Mouse (Mus musculus): ENCODE data around the gene Ccdc124. TPM values are rescaled to one million over a fixed set of nuclear protein-coding genes. Genes with fewer than 3 reads are reported as not detected.
A peak's percentile ranks its signal among the peaks of the same experiment; 100 is the strongest.

The Ccdc124 gene
- polyA plus RNA-seq, 1 experiment from 2014 or later, result 81.8 TPM

DNA sequence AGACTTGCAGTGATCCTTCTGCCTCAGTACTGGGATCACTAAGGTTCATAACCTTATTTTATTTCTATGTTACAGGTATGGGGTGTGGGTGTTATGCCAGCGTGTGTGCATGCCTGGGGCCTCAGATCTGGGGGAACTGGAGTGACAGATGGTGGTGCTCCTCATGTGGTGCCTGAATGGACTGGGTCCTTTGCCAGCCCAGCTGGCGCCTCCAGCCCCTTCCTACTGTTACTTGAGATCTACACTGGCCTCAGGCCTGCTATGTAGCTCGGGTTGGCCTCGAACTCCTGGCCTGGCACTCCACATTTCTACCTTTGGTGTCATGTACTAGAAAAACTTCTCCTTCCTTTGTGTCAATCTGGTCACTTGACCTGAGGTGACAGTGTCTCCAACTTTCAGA is 10.5 kb upstream of the Ccdc124 start:
- WGBS, result 76% methylated on average over 4 of the region's 4 CpGs
- H3K4me2 ChIP-seq, result no peak overlapping the region
- H3K4me3 ChIP-seq, result no peak overlapping the region
- H3K4me1 ChIP-seq (replicated peaks), result peaks cover 14% of the 10 kb centered on the region
- no peak for ATAC-seq (ENCODE audit: insufficient number of reproducible peaks, low FRiP score)
- H3K36me3 ChIP-seq, result no peaks in the 10 kb centered on the region
- no peak overlapping the region for H3K9ac ChIP-seq
- no peak overlapping the region for H3K27ac ChIP-seq (ENCODE audit: poor library complexity, severe bottlenecking)
- H3K9me3 ChIP-seq (replicated peaks), result no peaks in the 10 kb centered on the region
- peaks cover 37% of the 10 kb centered on the region for H3K27me3 ChIP-seq (replicated peaks)

GRCm38 (mm10) chr8:70880546-70880945 is 6.8 kb upstream of the Ccdc124 start:
- Histone ChIP-seq H3K9me3 (replicated peaks) (no peaks in the 10 kb centered on the region), H3K9ac (peak overlapping the region; percentile 35; the same call in 1 of the 2 replicates), H3K36me3 (no peaks in the 10 kb centered on the region), H3K4me3 (no peak overlapping the region), H3K4me2 (peak overlapping the region; percentile 2; the same call in 1 of the 2 replicates), H3K27me3 (replicated peaks) (peaks cover 24% of the 10 kb centered on the region; the same call in 1 of the 2 replicates), H3K27ac (ENCODE audit: poor library complexity, severe bottlenecking) (no peak overlapping the region), H3K4me1 (replicated peaks) (peaks cover 12% of the 10 kb centered on the region)
- WGBS, result 15% methylated on average over 11 of the region's 11 CpGs
- no peak for ATAC-seq (ENCODE audit: insufficient number of reproducible peaks, low FRiP score)

DNA sequence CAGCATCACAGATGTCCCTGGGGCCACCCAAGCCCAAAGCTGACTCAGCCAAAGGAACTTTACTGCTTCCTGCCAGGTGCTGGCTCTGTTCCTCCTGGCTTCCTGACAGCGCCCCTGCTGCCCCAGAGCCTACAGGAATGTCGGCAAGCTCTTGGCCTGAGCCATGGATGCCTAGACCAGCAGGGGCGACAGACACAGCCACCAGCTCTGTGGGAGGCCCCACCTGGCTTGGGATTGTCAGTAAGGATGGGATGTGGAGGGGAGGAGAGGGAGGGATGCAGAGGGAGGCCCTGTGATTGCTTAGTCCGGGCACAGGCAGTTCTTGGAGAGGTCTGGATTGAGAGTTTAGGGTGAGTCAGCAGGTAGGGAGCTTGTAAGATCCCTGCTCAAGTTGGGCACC is 6.4 kb upstream of the Ccdc124 start:
- Histone ChIP-seq H3K27me3 (replicated peaks) (peaks cover 24% of the 10 kb centered on the region; the same call in 1 of the 2 replicates), H3K9ac (peak overlapping the region; percentile 35; the same call in 1 of the 2 replicates), H3K4me3 (no peak overlapping the region), H3K4me1 (replicated peaks) (peaks cover 12% of the 10 kb centered on the region), H3K36me3 (no peaks in the 10 kb centered on the region), H3K27ac (ENCODE audit: poor library complexity, severe bottlenecking) (no peak overlapping the region), H3K4me2 (no peak overlapping the region), H3K9me3 (replicated peaks) (no peaks in the 10 kb centered on the region)
- 2% methylated on average over 4 of the region's 4 CpGs for WGBS
- no peak for ATAC-seq (ENCODE audit: insufficient number of reproducible peaks, low FRiP score)

GRCm38 (mm10) chr8:70879500-70879899 is 5.8 kb upstream of the Ccdc124 start:
- H3K9ac ChIP-seq, result no peak overlapping the region
- 48% methylated on average over 4 of the region's 4 CpGs for WGBS

DNA sequence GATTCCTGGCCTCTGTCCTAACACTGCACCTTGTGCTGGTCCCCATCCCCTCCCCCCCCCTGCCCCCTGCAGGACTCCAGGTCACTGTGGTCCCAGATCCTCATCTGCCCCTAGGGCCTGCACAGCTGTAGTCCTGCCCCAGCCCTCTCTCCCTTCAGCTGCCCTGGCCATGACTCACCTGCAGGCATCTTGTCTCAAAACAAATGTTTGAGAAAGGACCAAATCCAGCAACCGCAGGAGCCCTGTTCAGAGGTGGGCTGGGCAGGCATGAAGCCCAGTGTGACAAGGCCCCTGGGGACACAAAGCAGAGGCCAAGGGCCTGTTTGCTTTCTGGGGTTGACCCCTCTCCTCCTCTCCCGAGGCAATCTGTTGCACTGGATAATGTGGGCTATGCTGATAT is 4.4 kb upstream of the Ccdc124 start:
- 45% methylated on average over 2 of the region's 2 CpGs for WGBS
- H3K9ac ChIP-seq, result no peak overlapping the region
- H3K36me3 ChIP-seq, result no peaks in the 10 kb centered on the region
- no peaks in the 10 kb centered on the region for H3K9me3 ChIP-seq (replicated peaks)
- peaks cover 12% of the 10 kb centered on the region for H3K4me1 ChIP-seq (replicated peaks)
- peaks cover 21% of the 10 kb centered on the region; the same call in 1 of the 2 replicates for H3K27me3 ChIP-seq (replicated peaks)
- ATAC-seq (ENCODE audit: insufficient number of reproducible peaks, low FRiP score), result no peak
- no peak overlapping the region for H3K4me2 ChIP-seq
- no peak overlapping the region for H3K4me3 ChIP-seq
- H3K27ac ChIP-seq (ENCODE audit: poor library complexity, severe bottlenecking), result no peak overlapping the region

More at GRCm38 (mm10) chr8:70879500-70879899, 5.8 kb upstream of the Ccdc124 start:
- no peak overlapping the region for H3K4me3 ChIP-seq
- peaks cover 12% of the 10 kb centered on the region for H3K4me1 ChIP-seq (replicated peaks)
- no peak for ATAC-seq (ENCODE audit: insufficient number of reproducible peaks, low FRiP score)
- no peaks in the 10 kb centered on the region for H3K9me3 ChIP-seq (replicated peaks)
- H3K36me3 ChIP-seq, result no peaks in the 10 kb centered on the region
- no peak overlapping the region for H3K4me2 ChIP-seq
- peaks cover 24% of the 10 kb centered on the region; the same call in 1 of the 2 replicates for H3K27me3 ChIP-seq (replicated peaks)
- H3K27ac ChIP-seq (ENCODE audit: poor library complexity, severe bottlenecking), result no peak overlapping the region

- 49% methylated on average over 4 of the region's 4 CpGs for WGBS
- H3K4me1 ChIP-seq (replicated peaks), result peaks cover 24% of the 10 kb centered on the region
- no peaks in the 10 kb centered on the region for H3K9me3 ChIP-seq (replicated peaks)
- H3K27ac ChIP-seq (ENCODE audit: poor library complexity, severe bottlenecking), result no peak overlapping the region
- no peaks in the 10 kb centered on the region for H3K36me3 ChIP-seq
- no peak overlapping the region for H3K9ac ChIP-seq
- peaks cover 21% of the 10 kb centered on the region; the same call in 1 of the 2 replicates for H3K27me3 ChIP-seq (replicated peaks)
- no peak overlapping the region for H3K4me3 ChIP-seq
- ATAC-seq (ENCODE audit: insufficient number of reproducible peaks, low FRiP score), result no peak
- no peak overlapping the region for H3K4me2 ChIP-seq
Observed at GRCm38 (mm10) chr8:70876382-70876781, 2.6 kb upstream of the Ccdc124 start.

GRCm38 (mm10) chr8:70874441-70874840 is 706 bp upstream of the Ccdc124 start:
- Histone ChIP-seq H3K27me3 (replicated peaks) (peaks cover 12% of the 10 kb centered on the region; the same call in 1 of the 2 replicates), H3K4me2 (no peak overlapping the region), H3K4me3 (no peak overlapping the region), H3K9me3 (replicated peaks) (no peaks in the 10 kb centered on the region), H3K36me3 (no peaks in the 10 kb centered on the region), H3K9ac (no peak overlapping the region), H3K27ac (ENCODE audit: poor library complexity, severe bottlenecking) (no peak overlapping the region), H3K4me1 (replicated peaks) (peaks cover 26% of the 10 kb centered on the region)
- WGBS, result 89% methylated on average over 13 of the region's 13 CpGs
- no peak for ATAC-seq (ENCODE audit: insufficient number of reproducible peaks, low FRiP score)

DNA sequence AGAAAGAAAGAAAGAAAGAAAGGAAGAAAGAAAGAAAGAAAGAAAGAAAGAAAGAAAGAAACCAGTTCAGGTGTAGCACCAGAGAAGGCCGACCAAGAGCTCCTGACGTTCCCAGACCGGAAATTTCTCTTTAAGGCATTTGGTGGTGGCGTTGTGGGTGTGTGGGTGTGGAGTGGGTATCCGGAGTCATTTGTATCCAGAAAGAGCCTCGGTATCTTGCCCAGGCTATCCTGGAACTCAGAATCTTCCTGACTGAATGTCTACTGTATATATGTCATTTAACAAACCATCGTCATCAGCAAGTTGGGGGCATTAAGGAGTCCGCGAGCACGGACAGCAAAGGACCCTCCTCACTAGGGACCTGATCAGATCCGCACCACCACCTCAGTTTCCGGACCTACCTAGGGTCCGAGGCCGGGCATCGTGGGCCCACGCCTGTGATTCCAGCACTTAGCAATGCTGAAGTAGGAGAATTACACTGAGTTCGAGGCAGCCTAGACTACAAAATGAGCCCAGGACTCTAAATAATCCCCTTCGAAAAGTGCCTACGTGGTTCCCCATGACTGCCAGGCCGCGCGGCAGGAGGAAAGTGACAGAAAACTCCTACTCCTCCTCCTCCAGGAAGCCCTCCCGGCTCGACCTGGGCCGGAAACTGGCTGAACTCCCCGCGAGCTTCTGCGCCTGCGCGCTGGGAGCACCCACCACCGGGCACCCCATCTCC is 932 bp downstream of the Ccdc124 start:
- peaks cover 8% of the 10 kb centered on the region for H3K36me3 ChIP-seq

GRCm38 (mm10) chr8:70871195-70871807 is 2.4 kb downstream of the Ccdc124 start:
- WGBS, result 80% methylated on average over 5 of the region's 5 CpGs
- Histone ChIP-seq H3K9me3 (replicated peaks) (no peaks in the 10 kb centered on the region), H3K9ac (peak overlapping the region; percentile 8; the same call in 1 of the 2 replicates), H3K4me1 (replicated peaks) (peaks cover 44% of the 10 kb centered on the region), H3K4me3 (no peak overlapping the region), H3K4me2 (no peak overlapping the region), H3K27ac (ENCODE audit: poor library complexity, severe bottlenecking) (peak overlapping the region; percentile 28; the same call in 1 of the 2 replicates), H3K36me3 (peaks cover 8% of the 10 kb centered on the region), H3K27me3 (replicated peaks) (no peaks in the 10 kb centered on the region)
- no peak for ATAC-seq (ENCODE audit: insufficient number of reproducible peaks, low FRiP score)

More for the DNA sequence above, 932 bp downstream of the Ccdc124 start:
- Histone ChIP-seq H3K4me2 (peak overlapping the region; percentile 87), H3K27me3 (replicated peaks) (no peaks in the 10 kb centered on the region), H3K4me1 (replicated peaks) (peaks cover 41% of the 10 kb centered on the region), H3K9me3 (replicated peaks) (no peaks in the 10 kb centered on the region), H3K4me3 (peak overlapping the region; percentile 83), H3K27ac (ENCODE audit: poor library complexity, severe bottlenecking) (peak overlapping the region; percentile 49), H3K9ac (peak overlapping the region; percentile 84)
- no peak; the same call in 1 of the 2 replicates for ATAC-seq (ENCODE audit: insufficient number of reproducible peaks, low FRiP score)
- 5% methylated on average over 30 of the region's 31 CpGs for WGBS

DNA sequence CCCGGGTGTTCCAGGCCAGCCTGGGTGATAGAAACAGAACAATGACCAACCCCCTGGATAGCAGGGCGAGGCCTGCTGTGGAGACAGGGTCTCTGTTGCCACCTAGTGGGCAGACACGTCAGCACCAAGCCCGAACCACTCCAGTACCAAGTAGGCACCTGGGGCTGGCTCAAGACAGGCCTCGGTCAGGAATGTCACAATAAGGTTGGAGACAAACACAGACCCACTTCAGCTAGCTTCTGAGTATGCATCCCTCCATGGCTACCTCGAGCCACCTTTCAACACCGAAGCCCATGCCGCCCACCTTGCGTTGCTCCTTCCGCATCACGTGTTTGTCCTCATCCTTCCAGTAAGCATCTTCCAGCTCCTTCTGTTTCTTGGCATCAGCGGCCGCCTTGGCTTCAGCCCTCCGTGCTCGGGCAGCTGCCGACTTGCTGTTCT is 4.1 kb downstream of the Ccdc124 start:
- H3K27ac ChIP-seq (ENCODE audit: poor library complexity, severe bottlenecking), result no peak overlapping the region; the same call in 1 of the 2 replicates
- peaks cover 52% of the 10 kb centered on the region for H3K4me1 ChIP-seq (replicated peaks)
- H3K9me3 ChIP-seq (replicated peaks), result no peaks in the 10 kb centered on the region
- H3K9ac ChIP-seq, result peak overlapping the region; percentile 26; the same call in 1 of the 2 replicates
- no peaks in the 10 kb centered on the region for H3K27me3 ChIP-seq (replicated peaks)
- no peak overlapping the region for H3K4me3 ChIP-seq
- WGBS, result 48% methylated on average over 16 of the region's 16 CpGs
- H3K4me2 ChIP-seq, result peak overlapping the region; percentile 51; the same call in 1 of the 2 replicates
- no peak; the same call in 1 of the 2 replicates for ATAC-seq (ENCODE audit: insufficient number of reproducible peaks, low FRiP score)
- peaks cover 8% of the 10 kb centered on the region for H3K36me3 ChIP-seq

GRCm38 (mm10) chr8:70869199-70869571 is 4.5 kb downstream of the Ccdc124 start:
- H3K27me3 ChIP-seq (replicated peaks), result no peaks in the 10 kb centered on the region
- peaks cover 8% of the 10 kb centered on the region for H3K36me3 ChIP-seq
- H3K27ac ChIP-seq (ENCODE audit: poor library complexity, severe bottlenecking), result no peak overlapping the region
- 0 out of 2 replicates have a peak overlapping the region, but pooled peaks have one; percentile 13 for H3K4me3 ChIP-seq
- WGBS, result 39% methylated on average over 5 of the region's 5 CpGs
- peak overlapping the region; percentile 57; the same call in 1 of the 2 replicates for H3K9ac ChIP-seq
- H3K9me3 ChIP-seq (replicated peaks), result no peaks in the 10 kb centered on the region
- H3K4me2 ChIP-seq, result peak overlapping the region; percentile 51
- no peak for ATAC-seq (ENCODE audit: insufficient number of reproducible peaks, low FRiP score)
- peaks cover 56% of the 10 kb centered on the region for H3K4me1 ChIP-seq (replicated peaks)

Data from heart, embryonic 12.5 days (tissue).